Mouse (Mus musculus) small intestine, adult 2 months (tissue): ENCODE measurements around the gene Mfn1.

ENCODE experiments used
- CTCF ChIP-seq: fragments of 200-500 bp; IDR thresholded peaks from 2 replicates; pipeline ENCODE4 v1.5.1; 2012; ENCODE audit warnings: low read depth, mild to moderate bottlenecking, control low read depth, inconsistent platforms, low read length, moderate library complexity, mixed read lengths; ENCODE audit not compliant: insufficient replicate concordance, insufficient read length; ENCODE audit errors: extremely low read depth
- POLR2A ChIP-seq: fragments of 200-500 bp; IDR thresholded peaks from 2 replicates; pipeline ENCODE4 v1.6.1; 2012; ENCODE audit warnings: low read depth, mild to moderate bottlenecking, control low read depth, inconsistent platforms, low read length, moderate library complexity

DNA sequence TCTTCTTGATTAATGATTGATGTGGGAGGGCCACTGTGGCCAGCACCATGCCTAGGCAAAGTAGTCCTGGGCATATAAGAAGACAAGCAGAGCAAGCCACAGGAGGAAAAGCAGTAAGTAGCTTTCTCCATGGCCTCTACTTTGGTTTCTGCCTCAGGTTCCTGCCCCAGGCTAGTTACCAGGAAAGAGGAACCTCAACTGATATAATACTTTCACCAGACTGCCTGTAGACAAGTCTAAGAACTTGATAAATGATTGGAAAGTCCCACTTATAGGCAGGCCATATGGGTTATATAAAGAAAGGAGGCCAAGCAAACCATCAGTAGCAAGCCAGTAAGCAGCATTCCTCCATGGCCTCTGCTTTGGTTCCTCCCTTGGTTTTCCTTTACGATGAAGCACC, 92.4 kb downstream of the Mfn1 start:
- no peak for TF ChIP-seq CTCF
- no peak for TF ChIP-seq POLR2A
